ENCODE assay signal across 32 mouse cellular contexts in the genomic region with DNA sequence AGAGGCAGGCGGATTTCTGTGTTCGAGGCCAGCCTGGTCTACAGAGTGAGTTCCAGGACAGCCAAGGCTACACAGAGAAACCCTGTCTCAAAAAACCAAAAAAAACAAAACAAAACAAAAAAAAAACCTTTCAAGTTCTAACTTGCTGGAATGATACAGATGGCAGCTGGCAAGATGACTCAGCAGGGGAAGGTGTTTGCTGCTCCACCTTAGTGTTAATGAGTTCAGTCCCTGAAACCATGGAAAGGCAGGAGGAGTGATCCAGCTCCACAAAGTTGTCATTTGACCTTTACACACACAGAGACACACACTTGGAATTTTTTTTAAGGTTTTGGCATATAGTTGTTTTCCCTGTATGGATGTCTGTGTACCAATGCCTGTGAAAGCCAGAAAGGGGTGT. TPM values are rescaled to one million over a fixed set of nuclear protein-coding genes. Genes with fewer than 3 reads are reported as not detected.
DNase-seq lines count a peak whose midpoint lies in the region; ATAC-seq and TF ChIP-seq lines count a peak whose summit lies in the region.
"Not testable (repeated sequence)": the region's sequence is repeated elsewhere in the genome, so short reads cannot be mapped to it uniquely, and the experiment has no call there.
"Had no signal": no experiment of that assay in that cellular context is flagged by ENCODE, and none has a peak within 500 bp of the region (broad histone marks: within the 10 kb centered on the region; RNA-seq: fewer than 3 reads in every experiment).

No protein-coding gene starts in this region.

- H3K27ac ChIP-seq in CH12.LX (ENCODE audit: insufficient read depth, low read depth); ES-E14 (ENCODE audit: insufficient read depth, low read depth, low read length, poor library complexity, severe bottlenecking): not testable (repeated sequence)
- peak overlapping the region; percentile 69 for H3K27ac ChIP-seq in liver, embryonic 12.5 days
- H3K27ac ChIP-seq in liver, embryonic 15.5 days (replicated peaks): peak overlapping the region; percentile 64
- H3K27ac ChIP-seq in stomach, postnatal 0 days (replicated peaks): 0 out of 2 replicates have a peak overlapping the region, but pooled peaks have one; percentile 13

- not testable (repeated sequence) for H3K9ac ChIP-seq in CH12.LX (ENCODE audit: insufficient read depth, low read depth); ES-E14 (ENCODE audit: insufficient read depth, low read depth, low read length, poor library complexity, severe bottlenecking); liver, embryonic 12.5 days; liver, embryonic 15.5 days; stomach, postnatal 0 days (ENCODE audit: low read length)

- H3K36me3 ChIP-seq in CH12.LX (replicated peaks in 1 of 2; ENCODE audit: control insufficient read depth in 1 of 2, insufficient read depth in 1 of 2, low read length in 1 of 2): peaks cover 43 to 84% of the 10 kb centered on the region in 2 experiments
- H3K36me3 ChIP-seq in ES-E14 (ENCODE audit: control insufficient read depth, insufficient read depth, low read length, poor library complexity, severe bottlenecking); stomach, postnatal 0 days (ENCODE audit: control insufficient read depth, insufficient read depth, low read length): not testable (repeated sequence)
- H3K36me3 ChIP-seq in liver, embryonic 12.5 days: peaks cover 97% of the 10 kb centered on the region
- H3K36me3 ChIP-seq in liver, embryonic 15.5 days (replicated peaks): peaks cover 93% of the 10 kb centered on the region

- dilution Hi-C loops in CH12.LX (cut with MboI; ENCODE audit: extremely low pct_ligation_motif_present, extremely low pct_unique_long_range_greater_than_20kb, low sequenced_read_pairs): not testable (repeated sequence)

- in situ Hi-C loops in CH12.LX (cut with MboI; ENCODE audit: low pct_ligation_motif_present, low pct_unique_long_range_greater_than_20kb, low sequenced_read_pairs); ES-E14 (cut with MboI; ENCODE audit: low sequenced_read_pairs in 2 of 2, unreplicated experiment in 2 of 2): not testable (repeated sequence)

- H3K4me2 ChIP-seq in CH12.LX (ENCODE audit: insufficient read depth, low read depth, poor library complexity, severe bottlenecking); liver, embryonic 12.5 days; liver, embryonic 15.5 days; stomach, postnatal 0 days (replicated peaks; ENCODE audit: low read depth): not testable (repeated sequence)

- not testable (repeated sequence) for TF ChIP-seq POLR2A in CH12.LX (IDR thresholded peaks at IDR 0.05; ENCODE audit: low read depth, low read length)

- WGBS in liver, embryonic 12.5 days (ENCODE audit: insufficient replicate concordance): 80% methylated on average over 2 of the region's 2 CpGs
- 92% methylated on average over 2 of the region's 2 CpGs for WGBS in liver, embryonic 15.5 days (ENCODE audit: insufficient replicate concordance)
- WGBS in stomach, postnatal 0 days: 98% methylated on average over 2 of the region's 2 CpGs

- not testable (repeated sequence) for H3K4me3 ChIP-seq in CH12.LX (replicated peaks in 1 of 3; ENCODE audit: low read depth in 2 of 3, low read length in 2 of 3, poor library complexity in 1 of 3); ES-E14 (ENCODE audit: insufficient read depth in 1 of 2, low read depth in 1 of 2, low read length in 2 of 2, poor library complexity in 1 of 2, severe bottlenecking in 1 of 2); liver, embryonic 12.5 days; liver, embryonic 15.5 days (replicated peaks); stomach, postnatal 0 days (ENCODE audit: low read depth, low read length)

- ATAC-seq in erythroid progenitor cell, adult 5-6 weeks (replicated peaks; ENCODE audit: low FRiP score, poor library complexity, severe bottlenecking): peak; percentile 68; the same call in 1 of the 2 replicates
- not testable (repeated sequence) for ATAC-seq in liver, embryonic 12.5 days
- peak; percentile 54; the same call in 1 of the 2 replicates for ATAC-seq in liver, embryonic 15.5 days (ENCODE audit: insufficient read depth)
- ATAC-seq in stomach, postnatal 0 days (ENCODE audit: low FRiP score, low TSS enrichment): 0 out of 2 replicates have a peak, but pooled peaks have one; percentile 45

- not testable (repeated sequence) for TF ChIP-seq CTCF in CH12.LX (conservative IDR thresholded peaks at IDR 0.05 in 1 of 2, IDR thresholded peaks at IDR 0.05 in 1 of 2; ENCODE audit: low read depth in 2 of 2, low read length in 2 of 2); stomach, postnatal 0 days (IDR thresholded peaks at IDR 0.05; ENCODE audit: low read depth)

- H3K9me3 ChIP-seq in CH12.LX (replicated peaks; ENCODE audit: low read length); ES-E14 (ENCODE audit: control insufficient read depth, insufficient read depth, low read depth, low read length); liver, embryonic 12.5 days (replicated peaks); liver, embryonic 15.5 days (replicated peaks); stomach, postnatal 0 days (ENCODE audit: control insufficient read depth, low read length): not testable (repeated sequence)

- not testable (repeated sequence) for H3K4me1 ChIP-seq in CH12.LX (ENCODE audit: control insufficient read depth in 1 of 2, insufficient read depth in 2 of 2); ES-E14 (ENCODE audit: control insufficient read depth in 2 of 2, insufficient read depth in 2 of 2, low read length in 2 of 2, poor library complexity in 1 of 2); stomach, postnatal 0 days (replicated peaks; ENCODE audit: control insufficient read depth, insufficient read depth)
- peaks cover 22% of the 10 kb centered on the region for H3K4me1 ChIP-seq in liver, embryonic 12.5 days
- H3K4me1 ChIP-seq in liver, embryonic 15.5 days (replicated peaks): peaks cover 27% of the 10 kb centered on the region

- DNase-seq in CH12.LX (ENCODE audit: extremely low read depth); ES-E14 (ENCODE audit: low read depth, low spot score); stomach, postnatal 0 days (ENCODE audit: low spot score): not testable (repeated sequence)
- peak; percentile 33 for DNase-seq in ZHBTc4 (ENCODE audit: low read depth, low spot score)

- TF ChIP-seq RAD21 in CH12.LX (IDR thresholded peaks at IDR 0.05; ENCODE audit: low read depth, low read length): not testable (repeated sequence)

- TF ChIP-seq EP300 in CH12.LX (IDR thresholded peaks at IDR 0.05; ENCODE audit: low read length); stomach, postnatal 0 days (optimal IDR thresholded peaks at IDR 0.05): not testable (repeated sequence)

- H3K79me2 ChIP-seq in CH12.LX (replicated peaks; ENCODE audit: control insufficient read depth, extremely low read depth, insufficient read depth, poor library complexity, severe bottlenecking): peaks cover 45% of the 10 kb centered on the region

- H3K27me3 ChIP-seq in CH12.LX (replicated peaks); liver, embryonic 12.5 days (replicated peaks); liver, embryonic 15.5 days; stomach, postnatal 0 days (ENCODE audit: control insufficient read depth, insufficient read depth, low read length): not testable (repeated sequence)

RNA-seq across cellular contexts. Expression of a gene that starts 10.2 kb away (rescaled TPM):
- total RNA-seq in CH12.LX (2012; rRNA removed) (36.7 and 42.9 TPM in 2 replicates), CH12.LX (2014; rRNA removed) (67.8 and 76.4 TPM in 2 replicates), ES-E14 (2012; rRNA removed) (50.9 and 57.2 TPM in 2 replicates)
- polyA plus RNA-seq in CH12.LX (2012; ENCODE audit: insufficient read length, low read depth): 61.2 and 62.4 TPM in 2 replicates
- total RNA-seq in erythroid progenitor cell, adult 5-6 weeks (2015; ENCODE audit: low replicate concordance): 92.6 and 93.5 TPM in 2 replicates
- 95.5 and 121 TPM in 2 replicates for total RNA-seq in erythroid progenitor cell, adult 5-6 weeks (2017; ENCODE audit: low replicate concordance)
- polyA plus RNA-seq in liver, embryonic 12.5 days (2016; fragmentation: Nextera tagmentation; extraction: Ambion mirVana): 68.6 and 71.9 TPM in 2 replicates
- 57.5 and 60.5 TPM in 2 replicates for polyA plus RNA-seq in liver, embryonic 15.5 days (2015; fragmentation: Nextera tagmentation; extraction: Ambion mirVana)
- polyA plus RNA-seq in stomach, postnatal 0 days (2015; fragmentation: Nextera tagmentation; extraction: Ambion mirVana): 54.2 and 56.3 TPM in 2 replicates

RNA-seq across cellular contexts. Expression of a gene that starts 16.2 kb away (rescaled TPM):
- total RNA-seq in CH12.LX (2012; rRNA removed) (80.4 and 88.4 TPM in 2 replicates), CH12.LX (2014; rRNA removed) (61.2 and 68.8 TPM in 2 replicates), ES-E14 (2012; rRNA removed) (32.7 and 34.7 TPM in 2 replicates)
- 62.1 and 64.1 TPM in 2 replicates for polyA plus RNA-seq in CH12.LX (2012; ENCODE audit: insufficient read length, low read depth)
- 1.3 and 9.0 TPM in 2 replicates for total RNA-seq in erythroid progenitor cell, adult 5-6 weeks (2015; ENCODE audit: low replicate concordance)
- total RNA-seq in erythroid progenitor cell, adult 5-6 weeks (2017; ENCODE audit: low replicate concordance): 1.5 and 4.7 TPM in 2 replicates
- polyA plus RNA-seq in liver, embryonic 12.5 days (2016; fragmentation: Nextera tagmentation; extraction: Ambion mirVana): 32.5 and 33.2 TPM in 2 replicates
- 20.1 and 22.3 TPM in 2 replicates for polyA plus RNA-seq in liver, embryonic 15.5 days (2015; fragmentation: Nextera tagmentation; extraction: Ambion mirVana)
- 23.5 and 24.6 TPM in 2 replicates for polyA plus RNA-seq in stomach, postnatal 0 days (2015; fragmentation: Nextera tagmentation; extraction: Ambion mirVana)

RNA-seq across cellular contexts. Expression of a gene that starts 16.9 kb away (rescaled TPM):
- total RNA-seq in CH12.LX (2012; rRNA removed) (not detected in 2 replicates), CH12.LX (2014; rRNA removed) (not detected in 2 replicates), ES-E14 (2012; rRNA removed) (0.53 and 0.62 TPM in 2 replicates)
- polyA plus RNA-seq in CH12.LX (2012; ENCODE audit: insufficient read length, low read depth): not detected in 2 replicates
- 1.3 TPM in 1 of 2 replicates, not detected in the other for total RNA-seq in erythroid progenitor cell, adult 5-6 weeks (2015; ENCODE audit: low replicate concordance)
- total RNA-seq in erythroid progenitor cell, adult 5-6 weeks (2017; ENCODE audit: low replicate concordance): not detected in 2 replicates
- polyA plus RNA-seq in liver, embryonic 12.5 days (2016; fragmentation: Nextera tagmentation; extraction: Ambion mirVana): 0.07 TPM in 2 replicates
- not detected in 2 replicates for polyA plus RNA-seq in liver, embryonic 15.5 days (2015; fragmentation: Nextera tagmentation; extraction: Ambion mirVana)
- polyA plus RNA-seq in stomach, postnatal 0 days (2015; fragmentation: Nextera tagmentation; extraction: Ambion mirVana): not detected in 2 replicates
- total RNA-seq: adrenal gland, adult 18-20 months; adrenal gland, postnatal 10 days; adrenal gland, postnatal 36 days; common myeloid progenitor, adult 5-6 weeks; gastrocnemius, postnatal 10 days; gastrocnemius, postnatal 36 days; granulocyte monocyte progenitor cell, adult 5-6 weeks; heart, adult 8-10 months; heart, postnatal 25 days; hematopoietic stem cell, adult 5-6 weeks had no signal
- polyA plus RNA-seq: cerebellum, adult 2 months; embryonic facial prominence, embryonic 12.5 days; erythroblast, embryonic 14.5 days; forebrain, embryonic 10.5 days; forebrain, embryonic 13.5 days; forebrain, embryonic 16.5 days; G1E; heart, embryonic 11.5 days; heart, embryonic 14.5 days; heart, postnatal 0 days; hindbrain, embryonic 12.5 days; hindbrain, embryonic 15.5 days; intestine, embryonic 14.5 days; intestine, postnatal 0 days had no signal

RNA-seq across cellular contexts. Expression of a gene that starts 44.1 kb away (rescaled TPM):
- total RNA-seq in CH12.LX (2012; rRNA removed) (866 and 1,326 TPM in 2 replicates), CH12.LX (2014; rRNA removed) (1,168 and 1,315 TPM in 2 replicates), ES-E14 (2012; rRNA removed) (1,484 and 1,772 TPM in 2 replicates)
- polyA plus RNA-seq in CH12.LX (2012; ENCODE audit: insufficient read length, low read depth): 791 and 827 TPM in 2 replicates
- total RNA-seq in erythroid progenitor cell, adult 5-6 weeks (2015; ENCODE audit: low replicate concordance): 168 and 188 TPM in 2 replicates
- total RNA-seq in erythroid progenitor cell, adult 5-6 weeks (2017; ENCODE audit: low replicate concordance): 512 and 550 TPM in 2 replicates
- polyA plus RNA-seq in liver, embryonic 12.5 days (2016; fragmentation: Nextera tagmentation; extraction: Ambion mirVana): 656 and 672 TPM in 2 replicates
- 509 TPM in 2 replicates for polyA plus RNA-seq in liver, embryonic 15.5 days (2015; fragmentation: Nextera tagmentation; extraction: Ambion mirVana)
- polyA plus RNA-seq in stomach, postnatal 0 days (2015; fragmentation: Nextera tagmentation; extraction: Ambion mirVana): 767 and 830 TPM in 2 replicates

RNA-seq across cellular contexts. Expression of a gene that starts 58.3 kb away (rescaled TPM):
- total RNA-seq in CH12.LX (2012; rRNA removed): not detected in 2 replicates
- total RNA-seq in CH12.LX (2014; rRNA removed): not detected in 2 replicates
- polyA plus RNA-seq in CH12.LX (2012; ENCODE audit: insufficient read length, low read depth): not detected in 2 replicates
- total RNA-seq in ES-E14 (2012; rRNA removed): 0.22 and 0.42 TPM in 2 replicates
- total RNA-seq in erythroid progenitor cell, adult 5-6 weeks (2015; ENCODE audit: low replicate concordance): not detected in 2 replicates
- not detected in 2 replicates for total RNA-seq in erythroid progenitor cell, adult 5-6 weeks (2017; ENCODE audit: low replicate concordance)
- 2.2 and 2.3 TPM in 2 replicates for polyA plus RNA-seq in liver, embryonic 12.5 days (2016; fragmentation: Nextera tagmentation; extraction: Ambion mirVana)
- polyA plus RNA-seq in liver, embryonic 15.5 days (2015; fragmentation: Nextera tagmentation; extraction: Ambion mirVana): 8.2 and 8.4 TPM in 2 replicates
- 0.55 and 0.81 TPM in 2 replicates for polyA plus RNA-seq in stomach, postnatal 0 days (2015; fragmentation: Nextera tagmentation; extraction: Ambion mirVana)
- total RNA-seq: common myeloid progenitor, adult 5-6 weeks; G1E; granulocyte monocyte progenitor cell, adult 5-6 weeks; hematopoietic stem cell, adult 5-6 weeks had no signal
- polyA plus RNA-seq: embryonic facial prominence, embryonic 12.5 days; embryonic facial prominence, embryonic 15.5 days; erythroblast, embryonic 14.5 days; forebrain, embryonic 13.5 days; forebrain, embryonic 16.5 days; G1E had no signal
